Mouse (Mus musculus): ENCODE measurements around the gene Mia2. TPM values are rescaled to one million over a fixed set of nuclear protein-coding genes. Genes with fewer than 3 reads are reported as not detected.

Mia2 gene
- polyA plus RNA-seq, 1 experiment from 2014 or later, result 52.2 TPM

- no peak for ATAC-seq (ENCODE audit: low FRiP score)
- Histone ChIP-seq H3K27me3 (no peaks in the 10 kb centered on the region), H3K36me3 (replicated peaks) (peaks cover 15% of the 10 kb centered on the region), H3K9me3 (no peaks in the 10 kb centered on the region), H3K4me1 (no peaks in the 10 kb centered on the region), H3K4me3 (replicated peaks) (no peak overlapping the region), H3K9ac (no peak overlapping the region), H3K27ac (no peak overlapping the region), H3K4me2 (no peak overlapping the region)
- 85% methylated on average over 3 of the region's 3 CpGs for WGBS
Observed at GRCm38 (mm10) chr12:59193637-59194036, 98.0 kb downstream of the Mia2 start.

- no peak overlapping the region for H3K9ac ChIP-seq
- H3K36me3 ChIP-seq (replicated peaks), result peaks cover 15% of the 10 kb centered on the region
- 87% methylated on average over 9 of the region's 9 CpGs for WGBS
- ATAC-seq (ENCODE audit: low FRiP score), result no peak
- H3K9me3 ChIP-seq, result no peaks in the 10 kb centered on the region
- no peak overlapping the region for H3K4me3 ChIP-seq (replicated peaks)
- H3K27ac ChIP-seq, result no peak overlapping the region
- H3K4me1 ChIP-seq, result no peaks in the 10 kb centered on the region
- H3K27me3 ChIP-seq, result no peaks in the 10 kb centered on the region
- H3K4me2 ChIP-seq, result no peak overlapping the region
Observed at GRCm38 (mm10) chr12:59194341-59195003, 98.9 kb downstream of the Mia2 start.

- no peak overlapping the region for H3K4me3 ChIP-seq (replicated peaks)
- no peak for ATAC-seq (ENCODE audit: low FRiP score)
- H3K36me3 ChIP-seq (replicated peaks), result peaks cover 18% of the 10 kb centered on the region
- H3K9ac ChIP-seq, result no peak overlapping the region
- H3K27me3 ChIP-seq, result no peaks in the 10 kb centered on the region
- no peak overlapping the region for H3K4me2 ChIP-seq
- H3K27ac ChIP-seq, result no peak overlapping the region
- WGBS, result 94% methylated on average over 4 of the region's 4 CpGs
- no peaks in the 10 kb centered on the region for H3K9me3 ChIP-seq
- H3K4me1 ChIP-seq, result no peaks in the 10 kb centered on the region
Observed at GRCm38 (mm10) chr12:59195065-59195464, 99.5 kb downstream of the Mia2 start.

GRCm38 (mm10) chr12:59195941-59196340 is 100.3 kb downstream of the Mia2 start:
- no peak overlapping the region for H3K4me2 ChIP-seq
- no peaks in the 10 kb centered on the region for H3K9me3 ChIP-seq
- no peak overlapping the region for H3K9ac ChIP-seq
- WGBS, result 90% methylated on average over 4 of the region's 4 CpGs
- no peaks in the 10 kb centered on the region for H3K4me1 ChIP-seq
- H3K36me3 ChIP-seq (replicated peaks), result peaks cover 22% of the 10 kb centered on the region
- H3K4me3 ChIP-seq (replicated peaks), result no peak overlapping the region
- H3K27ac ChIP-seq, result no peak overlapping the region
- no peak for ATAC-seq (ENCODE audit: low FRiP score)
- no peaks in the 10 kb centered on the region for H3K27me3 ChIP-seq

- Histone ChIP-seq H3K27ac (no peak overlapping the region), H3K9me3 (no peaks in the 10 kb centered on the region), H3K9ac (no peak overlapping the region), H3K4me1 (no peaks in the 10 kb centered on the region), H3K36me3 (replicated peaks) (peaks cover 27% of the 10 kb centered on the region), H3K4me2 (no peak overlapping the region), H3K27me3 (no peaks in the 10 kb centered on the region), H3K4me3 (replicated peaks) (no peak overlapping the region)
- 92% methylated on average over 4 of the region's 4 CpGs for WGBS
- ATAC-seq (ENCODE audit: low FRiP score), result no peak
Observed at GRCm38 (mm10) chr12:59198750-59199149, 103.2 kb downstream of the Mia2 start.

- Histone ChIP-seq H3K4me3 (replicated peaks) (no peak overlapping the region), H3K9ac (no peak overlapping the region), H3K9me3 (no peaks in the 10 kb centered on the region), H3K4me1 (no peaks in the 10 kb centered on the region), H3K27me3 (no peaks in the 10 kb centered on the region), H3K4me2 (no peak overlapping the region), H3K36me3 (replicated peaks) (peaks cover 32% of the 10 kb centered on the region), H3K27ac (no peak overlapping the region)
- ATAC-seq (ENCODE audit: low FRiP score), result no peak
- 90% methylated on average over 2 of the region's 2 CpGs for WGBS
Observed at GRCm38 (mm10) chr12:59199361-59199760, 103.8 kb downstream of the Mia2 start.

- Histone ChIP-seq H3K9me3 (no peaks in the 10 kb centered on the region), H3K9ac (no peak overlapping the region), H3K27ac (no peak overlapping the region), H3K27me3 (no peaks in the 10 kb centered on the region), H3K4me3 (replicated peaks) (no peak overlapping the region), H3K4me1 (no peaks in the 10 kb centered on the region), H3K4me2 (no peak overlapping the region), H3K36me3 (replicated peaks) (peaks cover 18% of the 10 kb centered on the region)
- WGBS, result 95% methylated on average over 6 of the region's 6 CpGs
- ATAC-seq (ENCODE audit: low FRiP score), result no peak
Observed at GRCm38 (mm10) chr12:59205571-59205970, 110.0 kb downstream of the Mia2 start.

- Histone ChIP-seq H3K4me3 (replicated peaks) (no peak overlapping the region), H3K27me3 (no peaks in the 10 kb centered on the region), H3K9ac (no peak overlapping the region), H3K4me2 (no peak overlapping the region), H3K36me3 (replicated peaks) (peaks cover 18% of the 10 kb centered on the region), H3K9me3 (no peaks in the 10 kb centered on the region), H3K4me1 (no peaks in the 10 kb centered on the region), H3K27ac (no peak overlapping the region)
- 92% methylated on average over 4 of the region's 4 CpGs for WGBS
- ATAC-seq (ENCODE audit: low FRiP score), result no peak
Observed at GRCm38 (mm10) chr12:59206208-59206999, 110.8 kb downstream of the Mia2 start.

- no peak for ATAC-seq (ENCODE audit: low FRiP score)
- Histone ChIP-seq H3K4me3 (replicated peaks) (no peak overlapping the region), H3K4me1 (no peaks in the 10 kb centered on the region), H3K27ac (no peak overlapping the region), H3K27me3 (no peaks in the 10 kb centered on the region), H3K4me2 (no peak overlapping the region), H3K9ac (no peak overlapping the region), H3K9me3 (no peaks in the 10 kb centered on the region), H3K36me3 (replicated peaks) (peaks cover 24% of the 10 kb centered on the region)
- 91% methylated on average over 3 of the region's 3 CpGs for WGBS
Observed at GRCm38 (mm10) chr12:59207000-59207390, 111.4 kb downstream of the Mia2 start.

- Histone ChIP-seq H3K4me2 (no peak overlapping the region), H3K4me3 (replicated peaks) (no peak overlapping the region), H3K9me3 (no peaks in the 10 kb centered on the region), H3K4me1 (no peaks in the 10 kb centered on the region), H3K27me3 (no peaks in the 10 kb centered on the region), H3K9ac (no peak overlapping the region), H3K36me3 (replicated peaks) (peaks cover 24% of the 10 kb centered on the region), H3K27ac (no peak overlapping the region)
- 94% methylated on average over 1 of the region's 1 CpGs for WGBS
- ATAC-seq (ENCODE audit: low FRiP score), result no peak
Observed at GRCm38 (mm10) chr12:59207814-59208213, 112.2 kb downstream of the Mia2 start.

- WGBS, result 94% methylated on average over 4 of the region's 4 CpGs
Observed at GRCm38 (mm10) chr12:59216176-59216575, 120.6 kb downstream of the Mia2 start.

GRCm38 (mm10) chr12:59216676-59217266 is 121.2 kb downstream of the Mia2 start:
- no peaks in the 10 kb centered on the region for H3K27me3 ChIP-seq
- no peak overlapping the region for H3K4me2 ChIP-seq
- H3K9ac ChIP-seq, result no peak overlapping the region
- H3K27ac ChIP-seq, result no peak overlapping the region
- H3K4me1 ChIP-seq, result peaks cover 26% of the 10 kb centered on the region
- H3K4me3 ChIP-seq (replicated peaks), result no peak overlapping the region
- WGBS, result 86% methylated on average over 6 of the region's 6 CpGs
- H3K9me3 ChIP-seq, result no peaks in the 10 kb centered on the region
- no peak for ATAC-seq (ENCODE audit: low FRiP score)
- H3K36me3 ChIP-seq (replicated peaks), result peaks cover 2% of the 10 kb centered on the region; the same call in 1 of the 2 replicates

More at GRCm38 (mm10) chr12:59216176-59216575, 120.6 kb downstream of the Mia2 start:
- no peaks in the 10 kb centered on the region for H3K9me3 ChIP-seq
- H3K27ac ChIP-seq, result no peak overlapping the region
- peaks cover 26% of the 10 kb centered on the region for H3K4me1 ChIP-seq
- no peak overlapping the region for H3K4me3 ChIP-seq (replicated peaks)
- H3K4me2 ChIP-seq, result no peak overlapping the region
- ATAC-seq (ENCODE audit: low FRiP score), result no peak
- H3K9ac ChIP-seq, result no peak overlapping the region
- H3K27me3 ChIP-seq, result no peaks in the 10 kb centered on the region
- peaks cover 8% of the 10 kb centered on the region for H3K36me3 ChIP-seq (replicated peaks)
